Mouse (Mus musculus) gastrocnemius, adult 8-10 months (tissue): ENCODE results near the gene Rgsl1. TPM values are rescaled to one million over a fixed set of nuclear protein-coding genes. Genes with fewer than 3 reads are reported as not detected.

Source experiments
- DNase-seq, 2 experiments: peaks; one replicate each; pipeline ENCODE4 v3.0.0; 2022; ENCODE audit warnings: low spot score in 2 of 2
- total RNA-seq, 4 experiments: library from RNA; stranded (reverse); gene quantifications; 2 replicates each; pipeline ENCODE4 v1.2.4; 2022

Rgsl1 gene
- total RNA-seq, 4 experiments from 2014 or later = 0.09 TPM; not detected in 3

DNA sequence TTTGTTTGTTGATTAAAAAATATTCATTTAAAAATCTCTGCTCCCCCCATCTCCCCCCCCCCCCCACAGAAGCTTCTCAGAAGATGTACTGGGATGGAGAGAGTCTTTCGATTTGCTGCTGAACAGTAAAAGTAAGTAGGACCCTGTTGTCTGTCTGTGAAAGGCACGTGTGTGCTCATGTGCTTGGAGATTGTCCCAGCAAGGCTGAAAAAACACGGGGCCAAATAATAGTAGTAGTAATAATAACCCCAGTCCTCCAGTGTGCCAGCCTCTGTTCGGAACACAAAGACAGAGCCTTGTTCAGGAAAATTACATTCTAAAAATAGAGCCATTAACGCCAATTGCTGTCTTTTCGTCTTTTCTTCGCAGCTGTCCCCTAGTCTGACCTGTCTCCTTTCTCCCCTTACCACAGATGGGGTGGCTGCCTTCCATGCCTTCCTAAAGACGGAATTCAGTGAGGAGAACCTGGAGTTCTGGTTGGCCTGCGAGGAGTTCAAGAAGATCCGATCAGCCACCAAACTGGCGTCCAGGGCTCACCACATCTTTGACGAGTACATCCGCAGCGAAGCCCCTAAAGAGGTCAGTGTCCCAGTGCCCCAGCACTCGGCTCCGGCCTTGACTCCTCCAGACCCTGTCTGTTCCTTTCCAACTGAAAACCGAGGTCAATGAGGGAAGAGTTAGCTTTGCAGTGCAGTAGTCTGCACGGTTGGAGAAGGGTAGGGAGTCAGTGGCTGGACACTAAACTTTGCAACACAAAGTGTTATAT, 102.2 kb downstream of the Rgsl1 start:
- no peak for DNase-seq

DNA sequence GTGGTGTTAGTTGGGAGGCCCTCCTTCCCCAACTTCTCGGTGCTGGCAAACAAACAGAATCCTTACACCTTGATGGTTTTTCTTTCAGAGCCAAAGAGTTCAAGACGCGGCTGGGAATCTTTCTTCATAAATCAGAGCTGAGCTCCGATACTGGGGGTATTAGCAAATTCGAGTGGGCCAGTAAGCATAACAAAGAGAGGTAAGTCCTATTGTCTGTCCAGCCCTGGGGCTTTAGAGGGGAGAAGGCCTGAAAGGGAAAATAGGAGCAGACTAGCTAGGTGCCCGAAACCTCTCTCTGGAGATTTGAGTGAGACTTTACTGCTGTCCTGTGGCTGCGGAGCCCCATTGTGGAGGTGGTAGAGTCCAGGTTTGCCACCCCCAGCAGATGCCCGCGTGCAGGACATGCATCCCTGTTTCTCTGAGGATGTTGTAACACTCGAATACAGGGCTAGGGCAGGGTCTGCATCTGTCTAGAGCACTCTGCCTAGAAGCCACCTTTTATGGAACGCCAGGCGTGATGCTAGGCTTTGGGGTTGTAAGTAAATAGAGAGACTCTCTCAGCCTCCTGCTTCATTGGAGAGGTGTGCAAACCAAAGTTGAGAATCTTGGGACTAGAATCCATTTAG, 103.1 kb downstream of the Rgsl1 start:
- DNase-seq = no peak

DNA sequence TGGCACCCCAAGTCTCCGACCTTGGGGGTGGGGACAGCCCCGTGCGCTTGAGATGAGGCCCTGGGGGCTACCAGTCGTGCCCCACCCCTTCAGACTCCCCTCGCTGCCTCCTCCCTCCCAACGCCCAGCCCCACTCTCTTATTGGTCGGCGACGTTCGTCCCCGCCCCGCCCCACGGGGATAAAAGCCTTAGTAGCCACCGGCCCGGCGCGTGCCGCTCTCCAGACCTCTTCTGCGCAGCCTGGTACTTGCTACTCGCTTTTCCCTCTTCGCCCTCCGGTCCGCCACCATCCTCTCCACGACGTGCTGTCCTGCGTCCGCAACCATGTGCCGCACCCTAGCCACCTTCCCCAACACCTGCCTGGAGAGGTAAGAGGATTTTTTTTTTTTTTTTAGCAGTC, 103.8 kb downstream of the Rgsl1 start, which contains the start of gene Rgs16:
Rgs16 (plus strand) TSS at position 205 of the 400 bp plus-strand sequence.
- DNase-seq = peak; percentile 37 to 67

DNA sequence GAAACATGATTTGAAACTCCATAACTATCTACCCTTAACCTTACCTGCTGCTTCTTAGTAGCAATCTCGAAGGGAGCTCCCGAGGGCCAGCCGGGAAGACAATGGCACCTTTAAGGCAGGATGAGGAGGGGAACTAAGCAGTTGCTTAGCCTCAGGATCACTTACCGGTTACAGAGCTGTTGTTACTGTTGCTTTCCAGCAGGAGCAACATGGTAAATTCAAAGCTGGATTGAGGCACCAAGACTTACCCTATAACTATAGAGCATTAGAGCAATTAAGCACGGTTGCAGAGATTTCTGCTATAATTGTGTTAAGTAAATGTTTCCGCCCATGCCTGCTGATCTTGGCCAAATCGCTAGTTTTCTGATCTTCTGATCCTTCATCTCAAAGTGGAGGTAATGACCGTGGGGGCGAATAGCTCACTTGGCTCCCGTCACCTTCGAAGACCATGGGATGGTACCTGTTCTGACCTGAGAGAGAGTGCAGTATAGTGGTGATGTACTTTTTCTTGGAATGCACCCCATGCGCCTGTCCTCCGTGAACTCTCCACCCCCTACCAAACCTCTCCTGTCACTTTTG, 104.4 kb downstream of the Rgsl1 start:
- DNase-seq = no peak

DNA sequence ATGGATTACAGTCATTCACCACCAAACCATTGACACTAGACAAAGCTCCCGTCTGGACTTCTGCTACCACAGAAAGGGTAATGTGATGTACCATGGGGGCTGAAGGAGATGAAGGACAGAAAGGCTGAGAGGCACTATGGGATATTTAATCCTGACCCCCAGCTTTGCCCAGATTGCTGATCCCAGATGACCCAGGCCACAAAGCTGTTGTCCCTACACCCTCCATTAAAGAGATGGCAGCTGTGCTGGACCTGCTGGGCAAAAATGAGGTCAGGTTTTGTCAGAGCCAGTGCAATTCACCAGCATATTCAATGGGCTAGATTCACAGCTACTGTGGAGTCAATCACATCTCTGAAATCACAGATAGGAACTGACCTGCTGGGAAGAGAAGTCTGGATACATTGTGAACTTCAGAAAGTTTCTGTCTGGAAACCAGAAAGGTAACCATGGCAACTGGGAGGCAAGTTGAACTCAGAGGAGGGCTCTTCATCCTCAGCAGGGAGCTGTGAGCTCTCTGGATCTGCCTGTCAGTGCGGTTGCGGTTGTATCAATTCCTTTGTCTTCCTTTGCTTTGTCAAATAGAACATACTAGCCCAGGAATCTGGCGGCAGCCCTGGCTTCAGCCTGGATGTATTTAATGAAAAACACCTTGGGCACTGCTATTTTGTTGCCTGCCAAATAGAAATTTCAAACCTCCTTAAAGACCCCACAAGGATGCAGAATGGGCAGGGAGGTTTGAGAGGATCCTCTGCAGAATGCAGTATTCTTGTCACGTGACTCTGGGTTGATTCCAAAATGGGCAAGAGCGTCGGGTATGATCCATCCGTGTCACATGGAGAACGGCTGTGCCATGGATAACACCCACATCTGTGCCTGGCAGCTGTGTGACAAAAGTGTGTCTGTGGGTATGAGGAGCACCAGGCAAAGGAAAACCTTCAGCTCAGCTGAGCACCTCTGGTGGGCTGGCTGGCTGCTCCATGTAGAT, 106.5 kb downstream of the Rgsl1 start:
- no peak for DNase-seq

DNA sequence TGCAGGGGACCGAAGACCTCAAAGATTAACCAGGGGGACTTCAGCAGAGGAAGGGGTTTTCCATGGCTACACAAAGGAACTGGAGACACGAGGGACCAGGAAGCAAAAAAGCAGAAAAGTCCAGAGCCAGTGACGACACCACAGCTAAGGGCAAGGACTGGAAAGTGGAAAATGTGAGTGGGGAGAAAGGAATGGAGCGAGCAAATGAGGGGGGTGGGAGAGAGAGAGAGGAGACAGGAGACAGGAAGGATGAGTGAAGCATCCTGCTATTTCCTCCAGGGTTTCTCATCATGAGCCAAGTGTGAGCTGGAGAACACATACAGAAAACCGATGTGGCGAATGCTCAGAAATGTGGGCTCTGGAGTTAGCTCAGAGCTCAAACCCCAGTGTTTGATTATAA, 107.8 kb downstream of the Rgsl1 start:
- DNase-seq = no peak

DNA sequence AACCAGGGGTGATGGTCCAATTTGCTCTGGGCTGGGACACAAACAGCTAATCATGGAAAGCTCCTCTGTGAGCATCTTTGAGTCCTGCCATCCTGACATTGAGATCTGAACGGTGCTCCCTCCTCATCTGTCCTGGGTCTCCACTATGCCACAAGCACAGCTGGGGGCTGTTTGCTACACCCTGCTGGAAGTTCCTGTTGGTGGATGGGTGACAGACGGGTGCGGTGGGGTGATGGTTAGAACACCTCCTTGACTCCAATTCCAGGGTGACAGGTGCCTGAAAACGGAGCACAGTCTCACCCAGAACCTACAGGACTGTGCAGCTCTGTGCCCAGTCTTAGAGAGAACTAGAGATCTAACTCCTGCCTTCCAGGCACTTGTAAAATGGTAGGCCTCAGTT, 109.1 kb downstream of the Rgsl1 start:
- DNase-seq = no peak

DNA sequence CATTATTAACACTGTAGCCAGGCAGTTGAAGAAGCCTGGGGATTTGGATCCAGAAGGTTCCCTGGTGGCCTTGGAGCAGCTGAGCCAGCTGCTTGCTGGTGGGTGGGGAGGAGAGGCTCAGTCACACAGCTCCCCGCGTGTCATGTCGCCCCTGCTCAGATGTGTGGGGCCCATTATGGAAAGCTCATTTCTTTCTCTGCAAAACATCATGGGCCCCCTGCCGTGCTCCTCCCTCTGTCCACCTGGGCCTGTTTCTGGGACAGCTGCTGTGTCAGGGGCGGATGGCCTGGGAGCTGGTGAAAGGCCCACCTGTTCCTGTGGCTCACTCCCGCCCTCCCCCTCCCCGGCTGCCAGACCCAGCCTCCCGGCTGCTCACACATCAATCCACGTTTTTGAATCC, 110.8 kb downstream of the Rgsl1 start:
- no peak for DNase-seq

DNA sequence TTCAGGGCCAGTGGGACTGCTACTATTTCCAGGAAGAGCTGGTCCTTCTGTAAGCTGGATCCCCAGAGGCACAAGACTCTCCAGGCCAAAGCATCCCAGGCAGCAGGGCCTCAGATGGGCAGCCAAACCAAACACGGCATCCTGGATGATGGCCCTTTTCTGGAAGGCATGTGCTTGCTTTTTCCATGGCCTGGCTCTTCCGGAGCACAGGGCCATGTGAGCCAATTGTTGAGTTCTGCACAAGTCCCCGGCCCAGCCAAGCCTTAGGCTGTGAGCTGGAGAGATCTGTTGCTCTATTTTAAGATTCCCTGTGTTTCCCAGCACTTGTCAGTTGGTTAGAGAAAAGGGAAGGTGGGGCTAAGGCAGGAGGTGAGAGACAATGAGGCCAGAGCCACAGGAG, 113.3 kb downstream of the Rgsl1 start:
- DNase-seq = peak; percentile 17 to 45

DNA sequence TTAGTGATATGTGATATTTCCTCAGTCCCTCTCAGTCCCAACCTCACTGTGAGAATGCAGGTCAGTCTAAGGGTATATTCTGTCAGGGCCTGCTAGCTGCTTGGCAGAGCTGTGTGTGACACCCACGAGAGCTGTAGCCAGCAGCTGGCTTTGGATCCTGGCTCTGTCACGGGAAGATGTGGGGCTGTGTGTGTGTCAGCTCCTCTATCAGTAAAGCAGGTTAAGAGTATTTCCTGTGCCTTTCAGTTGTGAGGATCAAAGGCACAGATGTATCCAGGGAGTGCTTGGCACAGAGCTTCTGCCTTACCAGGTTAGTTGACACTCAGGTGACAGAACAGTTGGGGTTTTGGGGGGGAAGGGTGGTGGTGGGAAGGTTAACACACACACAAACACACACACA, 114.1 kb downstream of the Rgsl1 start:
- no peak for DNase-seq

Other genes starting within 250 kb of the Rgsl1 start
- not detected for gene Rgs8, start 191.1 kb downstream of the Rgsl1 start, total RNA-seq
- under 1 TPM; 0.52 to 0.91 (median 0.71) TPM for gene Rgs16, start 103.8 kb downstream of the Rgsl1 start, total RNA-seq
- gene Rnasel, start 94.7 kb downstream of the Rgsl1 start, total RNA-seq = 1 to 10 TPM in 3 of 4 experiments, under 1 TPM in 1; 0.63 to 1.8 (median 1.2) TPM
- not detected for gene Teddm1b, start 30.2 kb upstream of the Rgsl1 start, total RNA-seq
- gene Teddm1a, start 47.6 kb upstream of the Rgsl1 start, total RNA-seq = not detected
- gene Glul, start 55.8 kb upstream of the Rgsl1 start, total RNA-seq = 100 to 1,000 TPM; 294 to 919 (median 442) TPM
- 1 to 10 TPM; 1.7 to 2.9 (median 2.4) TPM for gene Teddm2, start 56.1 kb upstream of the Rgsl1 start, total RNA-seq